ENCODE assay signal across 7 mouse cellular contexts in the genomic region with DNA sequence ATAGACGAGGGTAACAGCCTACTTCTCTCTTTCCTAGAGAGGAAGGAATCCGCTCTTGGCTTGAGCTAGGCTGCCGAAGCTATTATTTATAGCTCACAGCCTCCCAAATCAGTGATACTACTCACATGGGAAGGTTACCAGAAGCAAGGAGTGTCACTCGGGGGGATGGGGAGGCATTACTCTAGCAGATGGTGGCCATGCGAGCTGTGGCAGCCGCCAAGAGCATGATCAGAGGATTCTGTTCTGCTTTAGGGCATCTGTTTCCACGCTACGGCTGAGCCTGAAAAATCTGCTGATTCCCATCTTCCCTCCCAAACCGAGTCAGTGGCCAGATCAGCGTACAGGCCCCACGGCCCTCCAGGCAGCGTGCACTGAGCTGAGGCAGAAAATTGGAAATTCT.
DNase-seq lines count a peak whose midpoint lies in the region; ATAC-seq lines count a peak whose summit lies in the region.

No protein-coding gene starts in this region.

- H3K9me3 ChIP-seq in midbrain, embryonic 13.5 days = no peaks in the 10 kb centered on the region
- no peaks in the 10 kb centered on the region for H3K9me3 ChIP-seq in midbrain, embryonic 10.5 days (replicated peaks)
- H3K9me3 ChIP-seq in neural tube, embryonic 11.5 days (ENCODE audit: control insufficient read depth, low read length) = no peaks in the 10 kb centered on the region

- H3K27me3 ChIP-seq in midbrain, embryonic 13.5 days = no peaks in the 10 kb centered on the region
- H3K27me3 ChIP-seq in midbrain, embryonic 10.5 days (ENCODE audit: low read depth, poor library complexity, severe bottlenecking) = no peaks in the 10 kb centered on the region
- H3K27me3 ChIP-seq in neural tube, embryonic 11.5 days (ENCODE audit: control insufficient read depth, insufficient read depth, low read length) = no peaks in the 10 kb centered on the region

- peak; percentile 40; the same call in 1 of the 2 replicates for ATAC-seq in midbrain, embryonic 13.5 days
- ATAC-seq in neural tube, embryonic 11.5 days (ENCODE audit: insufficient read depth, low FRiP score, low TSS enrichment) = no peak

- DNase-seq in midbrain, embryonic 10.5 days (ENCODE audit: low spot score) = no peak
- DNase-seq in embryo, embryonic 11 days = peak; percentile 50
- peak; percentile 79 to 82 for DNase-seq in heart, adult 9 months (ENCODE audit: low spot score in 2 of 2)
- DNase-seq in layer of hippocampus, postnatal 14 days (ENCODE audit: low spot score in 2 of 2) = peak; percentile 75 to 90
- peak; percentile 16 for DNase-seq in neural tube, embryonic 11.5 days (ENCODE audit: low spot score)
- DNase-seq in spleen, postnatal 4 days (ENCODE audit: low spot score in 2 of 2) = no peak

- WGBS in midbrain, embryonic 13.5 days = 69% methylated on average over 12 of the region's 12 CpGs
- WGBS in midbrain, embryonic 10.5 days = 78% methylated on average over 12 of the region's 12 CpGs
- WGBS in neural tube, embryonic 11.5 days = 45% methylated on average over 12 of the region's 12 CpGs

- H3K27ac ChIP-seq in midbrain, embryonic 13.5 days = no peak overlapping the region
- no peak overlapping the region for H3K27ac ChIP-seq in midbrain, embryonic 10.5 days (replicated peaks)
- no peak overlapping the region for H3K27ac ChIP-seq in neural tube, embryonic 11.5 days (ENCODE audit: low read depth, low read length)

- H3K4me1 ChIP-seq in midbrain, embryonic 13.5 days (replicated peaks) = 0 out of 2 replicates have a peak, but pooled peaks cover 2% of the 10 kb centered on the region
- H3K4me1 ChIP-seq in midbrain, embryonic 10.5 days = no peaks in the 10 kb centered on the region
- H3K4me1 ChIP-seq in neural tube, embryonic 11.5 days (ENCODE audit: control insufficient read depth, insufficient read depth, low read length) = no peaks in the 10 kb centered on the region

- no peak overlapping the region for H3K4me2 ChIP-seq in midbrain, embryonic 13.5 days (replicated peaks)
- no peak overlapping the region for H3K4me2 ChIP-seq in neural tube, embryonic 11.5 days (ENCODE audit: low read depth)

- H3K9ac ChIP-seq in midbrain, embryonic 13.5 days (replicated peaks) = no peak overlapping the region
- no peak overlapping the region for H3K9ac ChIP-seq in neural tube, embryonic 11.5 days (ENCODE audit: low read length)

- no peaks in the 10 kb centered on the region for H3K36me3 ChIP-seq in midbrain, embryonic 13.5 days
- H3K36me3 ChIP-seq in midbrain, embryonic 10.5 days = no peaks in the 10 kb centered on the region
- no peaks in the 10 kb centered on the region for H3K36me3 ChIP-seq in neural tube, embryonic 11.5 days (ENCODE audit: control insufficient read depth, insufficient read depth, low read length)

- H3K4me3 ChIP-seq in midbrain, embryonic 13.5 days (replicated peaks) = no peak overlapping the region
- H3K4me3 ChIP-seq in midbrain, embryonic 10.5 days = no peak overlapping the region
- H3K4me3 ChIP-seq in neural tube, embryonic 11.5 days (ENCODE audit: low read depth, low read length) = no peak overlapping the region

Comparison
In these comparisons a context has a peak if more than half of its experiments do, and no peak if none do; other contexts are left out.
1. DNase-seq: peak in embryo, embryonic 11 days (single experiment), heart, adult 9 months (2 of 2), layer of hippocampus, postnatal 14 days (2 of 2) and neural tube, embryonic 11.5 days (single experiment); none in midbrain, embryonic 10.5 days (single experiment) and spleen, postnatal 4 days (0 of 2).